Mouse (Mus musculus): ENCODE data around the gene Itgb1. TPM values are rescaled to one million over a fixed set of nuclear protein-coding genes. Genes with fewer than 3 reads are reported as not detected.

Itgb1 gene
- total and polyA plus RNA-seq, 3 experiments, result 73.7 to 189 (median 114) TPM

DNA sequence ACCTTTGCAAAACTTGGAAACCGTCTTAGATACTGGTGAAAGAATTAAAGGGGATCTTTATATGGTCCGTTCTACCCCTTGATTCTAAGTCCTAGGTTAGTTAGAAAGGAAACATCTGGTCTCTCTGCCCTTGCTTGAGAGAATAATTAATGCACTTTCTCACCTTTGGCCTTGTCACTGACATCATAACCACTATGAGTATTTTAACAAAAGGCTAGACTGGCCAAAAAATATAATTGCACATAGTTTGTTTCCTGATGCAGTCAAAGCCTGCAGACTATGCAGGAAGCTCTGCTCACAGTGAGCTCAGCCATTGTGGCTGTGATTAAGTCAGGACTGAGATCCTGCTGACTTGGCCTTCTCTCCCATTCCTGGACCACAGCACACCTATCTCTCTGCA lies 22.3 kb upstream of the Itgb1 start:
- Histone ChIP-seq H3K27ac (ENCODE audit: control insufficient read depth, low read depth, low read length) (no peak overlapping the region), H3K9ac (ENCODE audit: control insufficient read depth, low read depth, low read length, poor library complexity, severe bottlenecking) (no peak overlapping the region), H3K27me3 (ENCODE audit: control insufficient read depth in 1 of 2, insufficient read depth in 2 of 2, low read length in 2 of 2) (no peaks in the 10 kb centered on the region), H3K9me3 (replicated peaks; ENCODE audit: insufficient read depth, low read length) (no peaks in the 10 kb centered on the region), H3K4me1 (ENCODE audit: control insufficient read depth in 1 of 2, insufficient read depth in 2 of 2, low read length in 2 of 2) (no peaks in the 10 kb centered on the region), H3K79me2 (ENCODE audit: control insufficient read depth, insufficient read depth, low read length, poor library complexity) (no peaks in the 10 kb centered on the region), H3K4me3 (ENCODE audit: control insufficient read depth in 1 of 2, insufficient read depth in 1 of 2, low read depth in 2 of 2, low read length in 2 of 2) (no peak overlapping the region), H3K36me3 (ENCODE audit: control insufficient read depth in 1 of 2, insufficient read depth in 2 of 2, low read length in 2 of 2) (no peaks in the 10 kb centered on the region)
- TF ChIP-seq MAFK (IDR thresholded peaks at IDR 0.05; ENCODE audit: borderline replicate concordance, low read depth, low read length), result no peak
- no peak for TF ChIP-seq BHLHE40 (IDR thresholded peaks at IDR 0.05; ENCODE audit: borderline replicate concordance, low read depth, low read length)
- no peak for TF ChIP-seq JUND (IDR thresholded peaks at IDR 0.05; ENCODE audit: low read depth, low read length)
- TF ChIP-seq GABPA (IDR thresholded peaks at IDR 0.05; ENCODE audit: low read depth, low read length), result no peak
- no peak for TF ChIP-seq EP300 (IDR thresholded peaks at IDR 0.05; ENCODE audit: low read depth in 1 of 2, low read length in 2 of 2)
- TF ChIP-seq ZKSCAN1 (IDR thresholded peaks at IDR 0.05; ENCODE audit: low read depth, low read length), result no peak
- no peak for TF ChIP-seq MAZ (IDR thresholded peaks at IDR 0.05; ENCODE audit: low read depth, low read length)
- TF ChIP-seq NELFE (IDR thresholded peaks at IDR 0.05; ENCODE audit: low read depth, low read length), result no peak
- TF ChIP-seq MYC (IDR thresholded peaks at IDR 0.05; ENCODE audit: low read depth, low read length), result no peak
- no peak for TF ChIP-seq RAD21 (IDR thresholded peaks at IDR 0.05; ENCODE audit: low read depth, low read length)
- no peak for TF ChIP-seq ZNF384 (IDR thresholded peaks at IDR 0.05; ENCODE audit: low read depth, low read length)
- no peak for TF ChIP-seq ELF1 (IDR thresholded peaks at IDR 0.05; ENCODE audit: low read depth, low read length)
- no peak for TF ChIP-seq MXI1 (IDR thresholded peaks at IDR 0.05; ENCODE audit: low read depth, low read length)
- no peak for TF ChIP-seq KAT2A (conservative IDR thresholded peaks at IDR 0.05; ENCODE audit: low read depth, low read length)
- TF ChIP-seq CTCF (IDR thresholded peaks at IDR 0.05 in 2 of 3, conservative IDR thresholded peaks at IDR 0.05 in 1 of 3; ENCODE audit: control insufficient read depth in 1 of 3, insufficient read depth in 1 of 3, low read depth in 2 of 3, low read length in 3 of 3, poor library complexity in 1 of 3, severe bottlenecking in 1 of 3), result no peak
- DNase-seq (ENCODE audit: low read depth, low spot score), result no peak

GRCm38 (mm10) chr8:128666576-128667263 lies 18.7 kb upstream of the Itgb1 start:
- Histone ChIP-seq H3K4me1 (ENCODE audit: control insufficient read depth in 1 of 2, insufficient read depth in 2 of 2, low read length in 2 of 2) (no peaks in the 10 kb centered on the region), H3K79me2 (ENCODE audit: control insufficient read depth, insufficient read depth, low read length, poor library complexity) (no peaks in the 10 kb centered on the region), H3K27me3 (ENCODE audit: control insufficient read depth in 1 of 2, insufficient read depth in 2 of 2, low read length in 2 of 2) (no peaks in the 10 kb centered on the region), H3K9me3 (replicated peaks; ENCODE audit: insufficient read depth, low read length) (no peaks in the 10 kb centered on the region), H3K4me3 (ENCODE audit: control insufficient read depth in 1 of 2, insufficient read depth in 1 of 2, low read depth in 2 of 2, low read length in 2 of 2) (no peak overlapping the region), H3K9ac (ENCODE audit: control insufficient read depth, low read depth, low read length, poor library complexity, severe bottlenecking) (no peak overlapping the region), H3K36me3 (ENCODE audit: control insufficient read depth in 1 of 2, insufficient read depth in 2 of 2, low read length in 2 of 2) (no peaks in the 10 kb centered on the region), H3K27ac (ENCODE audit: control insufficient read depth, low read depth, low read length) (no peak overlapping the region)
- DNase-seq (ENCODE audit: low read depth, low spot score), result no peak
- TF ChIP-seq SIN3A (IDR thresholded peaks at IDR 0.05; ENCODE audit: low read length) (no peak), TBP (IDR thresholded peaks at IDR 0.05; ENCODE audit: low read depth, low read length) (no peak)

Data from MEL (cell line).